Mouse (Mus musculus): ENCODE measurements around the gene Greb1.

GRCm38 (mm10) chr12:16763649-16764422 lies 36.9 kb downstream of the Greb1 start:
- TF ChIP-seq ZC3H11A (IDR thresholded peaks at IDR 0.05; ENCODE audit: low read depth, low read length) (no peak), MYB (IDR thresholded peaks at IDR 0.05; ENCODE audit: low read depth, low read length) (no peak)
